Mouse (Mus musculus): ENCODE measurements around the gene Cpa5. TPM values are rescaled to one million over a fixed set of nuclear protein-coding genes. Genes with fewer than 3 reads are reported as not detected.

Gene Cpa5
- not detected in 2 replicates for polyA plus RNA-seq (2015; fragmentation: Nextera tagmentation; extraction: Ambion mirVana)

GRCm38 (mm10) chr6:30610710-30611109 lies at the start of gene Cpa5:
Cpa5 (plus strand) TSS chr6:30611010.

DNA sequence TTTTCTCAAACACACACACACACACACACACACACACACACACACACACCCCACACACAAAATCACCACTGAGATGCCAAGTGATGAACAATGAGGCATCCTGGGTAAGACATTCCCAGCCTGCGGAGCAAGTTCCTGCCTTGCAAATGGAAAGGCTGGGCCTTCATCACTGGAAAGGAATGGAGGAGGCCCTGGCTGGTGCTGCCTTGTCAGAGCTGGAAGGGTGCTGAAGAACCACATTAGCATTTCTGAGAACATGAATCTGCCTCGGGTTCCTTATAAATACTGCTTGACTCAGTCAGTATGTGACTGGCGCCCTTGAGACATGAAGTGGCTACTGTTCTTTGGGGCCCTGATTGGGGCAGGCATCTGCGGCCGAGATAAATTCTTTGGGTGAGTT lies 42.7 kb upstream of the Cpa5 start, which contains the start of gene Cpa4:
Cpa4 (plus strand) TSS at position 301 of the 400 bp plus-strand sequence.

DNA sequence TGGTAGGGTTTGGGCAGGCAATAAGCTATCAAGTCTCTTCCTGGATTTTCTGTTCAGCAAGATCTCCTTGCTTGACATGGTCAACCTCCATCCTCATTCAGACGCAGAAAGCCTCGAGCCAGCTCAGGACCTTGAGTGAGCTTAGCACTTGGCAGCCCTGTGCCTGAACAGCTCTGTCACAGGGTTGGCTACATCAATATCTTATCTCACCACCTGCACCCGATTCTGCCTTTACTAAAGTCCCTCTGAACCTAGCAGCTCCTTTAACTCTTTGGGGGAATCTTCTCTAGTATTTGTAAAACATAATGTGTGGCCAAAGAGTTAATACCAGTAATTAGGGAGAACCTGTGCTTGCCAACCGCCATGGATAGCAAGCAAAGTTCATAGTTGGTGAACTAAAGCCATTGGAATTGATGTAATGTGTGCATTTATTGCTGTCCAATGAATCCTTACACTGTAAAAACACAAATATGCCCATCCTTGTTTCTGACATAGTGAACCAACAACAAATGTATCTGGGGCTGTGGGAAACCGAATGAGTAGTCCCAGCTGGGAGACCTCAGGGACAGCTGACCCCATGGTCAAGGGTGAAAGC lies 28.0 kb downstream of the Cpa5 start, which contains the start of gene Cpa1:
Cpa1 (plus strand) TSS at position 545 of the 595 bp plus-strand sequence.

Other genes with a start within 250 kb of the Cpa5 start
- 47.6 and 48.0 TPM in 2 replicates for gene Zc3hc1, start 220.0 kb upstream of the Cpa5 start, polyA plus RNA-seq (2015; fragmentation: Nextera tagmentation; extraction: Ambion mirVana)
- 22.4 and 25.4 TPM in 2 replicates for gene Klhdc10, start 209.1 kb upstream of the Cpa5 start, polyA plus RNA-seq (2015; fragmentation: Nextera tagmentation; extraction: Ambion mirVana)
- 15.8 and 17.2 TPM in 2 replicates for gene Tmem209, start 101.2 kb upstream of the Cpa5 start, polyA plus RNA-seq (2015; fragmentation: Nextera tagmentation; extraction: Ambion mirVana)
- 0.28 TPM in 1 of 2 replicates, not detected in the other for gene Ssmem1, start 101.2 kb upstream of the Cpa5 start, polyA plus RNA-seq (2015; fragmentation: Nextera tagmentation; extraction: Ambion mirVana)
- 14.9 and 18.2 TPM in 2 replicates for gene Cpa2, start 69.4 kb upstream of the Cpa5 start, polyA plus RNA-seq (2015; fragmentation: Nextera tagmentation; extraction: Ambion mirVana)
- 0.34 and 0.42 TPM in 2 replicates for gene Cpa4, start 42.6 kb upstream of the Cpa5 start, polyA plus RNA-seq (2015; fragmentation: Nextera tagmentation; extraction: Ambion mirVana)
- gene Cpa1, start 28.2 kb downstream of the Cpa5 start, polyA plus RNA-seq (2015; fragmentation: Nextera tagmentation; extraction: Ambion mirVana): 0.43 and 0.46 TPM in 2 replicates
- 5.1 and 6.9 TPM in 2 replicates for gene Cep41, start 82.7 kb downstream of the Cpa5 start, polyA plus RNA-seq (2015; fragmentation: Nextera tagmentation; extraction: Ambion mirVana)
- gene Mest, start 112.5 kb downstream of the Cpa5 start, polyA plus RNA-seq (2015; fragmentation: Nextera tagmentation; extraction: Ambion mirVana): 192 and 248 TPM in 2 replicates